Mouse (Mus musculus): ENCODE results near the gene Zfp637.
"Not testable (repeated sequence)": the region's sequence is repeated elsewhere in the genome, so short reads cannot be mapped to it uniquely, and the experiment has no call there.

Gene Zfp637

GRCm38 (mm10) chr6:117857990-117858389 is 17.0 kb downstream of the Zfp637 start:
- in situ Hi-C loops (cut with MboI; ENCODE audit: low pct_unique_long_range_greater_than_20kb in 1 of 2, low sequenced_read_pairs in 2 of 2, unreplicated experiment in 1 of 2) = loop anchor here in 1 of 2 experiments (10.0 kb wide), 1 partner anchor 107 kb away; no protein-coding TSS in a partner anchor

GRCm38 (mm10) chr6:117861848-117862247 is 20.9 kb downstream of the Zfp637 start, which contains the start of gene Zfp239:
Gene Zfp239 (plus strand): TSS chr6:117862100.
- in situ Hi-C loops (cut with MboI; ENCODE audit: low pct_unique_long_range_greater_than_20kb in 1 of 2, low sequenced_read_pairs in 2 of 2, unreplicated experiment in 1 of 2) = no loop called here

- in situ Hi-C loops (cut with MboI; ENCODE audit: low pct_unique_long_range_greater_than_20kb in 1 of 2, low sequenced_read_pairs in 2 of 2, unreplicated experiment in 1 of 2) = no loop called here
These were observed 21.5 kb downstream of the Zfp637 start for GRCm38 (mm10) chr6:117862465-117862864.

GRCm38 (mm10) chr6:117862899-117863620 is 22.1 kb downstream of the Zfp637 start:
- in situ Hi-C loops (cut with MboI; ENCODE audit: low pct_unique_long_range_greater_than_20kb in 1 of 2, low sequenced_read_pairs in 2 of 2, unreplicated experiment in 1 of 2) = no loop called here

GRCm38 (mm10) chr6:117863751-117864150 is 22.8 kb downstream of the Zfp637 start:
- in situ Hi-C loops (cut with MboI; ENCODE audit: low pct_unique_long_range_greater_than_20kb in 1 of 2, low sequenced_read_pairs in 2 of 2, unreplicated experiment in 1 of 2) = no loop called here

- in situ Hi-C loops (cut with MboI; ENCODE audit: low pct_unique_long_range_greater_than_20kb in 1 of 2, low sequenced_read_pairs in 2 of 2, unreplicated experiment in 1 of 2) = no loop called here
These were observed 27.2 kb downstream of the Zfp637 start for GRCm38 (mm10) chr6:117868187-117868586.

GRCm38 (mm10) chr6:117871034-117871433 is 30.1 kb downstream of the Zfp637 start:
- in situ Hi-C loops (cut with MboI; ENCODE audit: low pct_unique_long_range_greater_than_20kb in 1 of 2, low sequenced_read_pairs in 2 of 2, unreplicated experiment in 1 of 2) = no loop called here

GRCm38 (mm10) chr6:117873450-117873849 is 32.5 kb downstream of the Zfp637 start:
- in situ Hi-C loops (cut with MboI; ENCODE audit: low pct_unique_long_range_greater_than_20kb in 1 of 2, low sequenced_read_pairs in 2 of 2, unreplicated experiment in 1 of 2) = not testable (repeated sequence)

- in situ Hi-C loops (cut with MboI; ENCODE audit: low pct_unique_long_range_greater_than_20kb in 1 of 2, low sequenced_read_pairs in 2 of 2, unreplicated experiment in 1 of 2) = no loop called here
These were observed 33.8 kb downstream of the Zfp637 start for GRCm38 (mm10) chr6:117874621-117875281.

GRCm38 (mm10) chr6:117878700-117879407 is 37.9 kb downstream of the Zfp637 start:
- in situ Hi-C loops (cut with MboI; ENCODE audit: low pct_unique_long_range_greater_than_20kb in 1 of 2, low sequenced_read_pairs in 2 of 2, unreplicated experiment in 1 of 2) = no loop called here

- in situ Hi-C loops (cut with MboI; ENCODE audit: low pct_unique_long_range_greater_than_20kb in 1 of 2, low sequenced_read_pairs in 2 of 2, unreplicated experiment in 1 of 2) = no loop called here
These were observed 38.6 kb downstream of the Zfp637 start for GRCm38 (mm10) chr6:117879408-117880115.

GRCm38 (mm10) chr6:117880394-117880838 is 39.4 kb downstream of the Zfp637 start:
- in situ Hi-C loops (cut with MboI; ENCODE audit: low pct_unique_long_range_greater_than_20kb in 1 of 2, low sequenced_read_pairs in 2 of 2, unreplicated experiment in 1 of 2) = no loop called here

GRCm38 (mm10) chr6:117881229-117881628 is 40.2 kb downstream of the Zfp637 start:
- in situ Hi-C loops (cut with MboI; ENCODE audit: low pct_unique_long_range_greater_than_20kb in 1 of 2, low sequenced_read_pairs in 2 of 2, unreplicated experiment in 1 of 2) = no loop called here

GRCm38 (mm10) chr6:117881997-117882396 is 41.0 kb downstream of the Zfp637 start:
- in situ Hi-C loops (cut with MboI; ENCODE audit: low pct_unique_long_range_greater_than_20kb in 1 of 2, low sequenced_read_pairs in 2 of 2, unreplicated experiment in 1 of 2) = no loop called here

GRCm38 (mm10) chr6:117885943-117886342 is 45.0 kb downstream of the Zfp637 start:
- in situ Hi-C loops (cut with MboI; ENCODE audit: low pct_unique_long_range_greater_than_20kb in 1 of 2, low sequenced_read_pairs in 2 of 2, unreplicated experiment in 1 of 2) = no loop called here

- in situ Hi-C loops (cut with MboI; ENCODE audit: low pct_unique_long_range_greater_than_20kb in 1 of 2, low sequenced_read_pairs in 2 of 2, unreplicated experiment in 1 of 2) = no loop called here
These were observed 47.1 kb downstream of the Zfp637 start for GRCm38 (mm10) chr6:117888032-117888431.

- in situ Hi-C loops (cut with MboI; ENCODE audit: low pct_unique_long_range_greater_than_20kb in 1 of 2, low sequenced_read_pairs in 2 of 2, unreplicated experiment in 1 of 2) = no loop called here
These were observed 47.7 kb downstream of the Zfp637 start for GRCm38 (mm10) chr6:117888642-117889096.

- in situ Hi-C loops (cut with MboI; ENCODE audit: low pct_unique_long_range_greater_than_20kb in 1 of 2, low sequenced_read_pairs in 2 of 2, unreplicated experiment in 1 of 2) = no loop called here
These were observed 49.3 kb downstream of the Zfp637 start for GRCm38 (mm10) chr6:117890257-117890656.
